Mouse (Mus musculus) frontal cortex, adult (tissue): Measurements from ENCODE around the gene Nkx1-1.
A peak's percentile ranks its signal among the peaks of the same experiment; 100 is the strongest.

Experiments
- ATAC-seq: cut with Nextera tagmentation; 2 replicates; pipeline ENCODE4 v1.9.2; 2017; ENCODE audit warnings: mild to moderate bottlenecking, moderate library complexity, mixed read lengths; ENCODE audit not compliant: low TSS enrichment

Gene Nkx1-1

DNA sequence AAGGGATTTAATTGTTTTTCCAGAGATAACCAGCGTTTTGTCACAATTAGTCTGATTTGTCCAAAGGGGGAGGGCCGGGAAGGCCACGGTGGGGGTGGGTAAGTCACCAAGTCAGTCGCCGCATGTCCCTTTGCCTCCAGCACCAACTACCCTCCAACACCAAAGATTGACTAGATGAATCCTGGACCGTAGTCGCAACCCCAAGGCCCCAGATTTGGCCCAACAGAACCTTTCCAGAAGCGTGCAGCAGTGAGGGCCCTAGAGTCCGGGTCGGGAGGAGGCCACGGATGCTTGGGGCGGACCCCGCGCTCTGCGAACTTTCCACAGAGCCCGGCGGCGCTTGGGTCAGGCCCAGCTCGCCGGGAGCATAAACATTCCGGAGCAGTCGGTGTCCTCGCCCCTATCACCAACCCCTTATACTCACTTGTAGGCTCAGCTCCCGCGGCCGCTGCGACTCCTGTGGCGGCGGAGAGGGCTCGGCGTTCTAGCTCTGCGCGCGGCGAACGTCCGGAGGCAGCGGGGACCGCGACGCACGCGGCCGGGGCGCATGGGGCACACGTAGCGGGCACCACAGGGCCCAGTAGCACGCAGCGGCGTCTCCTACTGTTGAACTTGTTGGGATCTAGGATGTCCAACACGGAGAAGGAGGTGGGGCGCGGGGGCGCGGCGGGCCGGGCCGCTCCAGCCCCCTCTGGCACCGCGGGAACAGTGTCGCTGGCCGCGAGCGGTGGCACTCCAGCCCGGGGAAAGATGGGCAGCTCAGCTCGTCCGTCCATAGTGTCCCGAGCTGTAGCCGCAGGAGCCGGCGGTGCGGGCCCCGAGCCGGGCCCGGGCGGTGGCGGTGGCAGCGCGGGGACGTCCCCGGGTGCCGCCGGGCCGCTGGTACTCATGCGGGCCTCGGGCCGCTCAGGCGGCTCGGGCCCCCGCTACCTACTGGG, at the start of gene Nkx1-1:
Gene Nkx1-1 (minus strand): TSS at position 776 of the 938 bp plus-strand sequence.
- ATAC-seq: no peak

DNA sequence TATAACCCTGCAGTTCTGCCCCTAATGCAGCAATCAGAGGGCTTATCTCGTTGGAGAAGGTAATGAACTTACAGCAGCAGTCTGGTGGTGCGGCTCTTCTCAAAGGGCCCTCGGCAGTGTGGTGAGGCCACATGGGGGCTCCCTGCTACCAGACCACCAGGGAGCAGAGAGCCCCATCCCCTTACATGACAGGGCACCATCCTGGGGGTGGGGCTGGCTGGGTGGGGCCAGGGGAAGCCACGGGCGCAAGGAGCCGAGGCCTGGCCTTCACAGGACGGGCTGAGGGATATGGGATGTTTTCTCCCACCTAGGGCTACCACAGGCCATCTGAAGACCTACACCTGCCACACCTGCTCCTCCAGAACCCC, 47.5 kb upstream of the Nkx1-1 start:
- ATAC-seq: no peak

DNA sequence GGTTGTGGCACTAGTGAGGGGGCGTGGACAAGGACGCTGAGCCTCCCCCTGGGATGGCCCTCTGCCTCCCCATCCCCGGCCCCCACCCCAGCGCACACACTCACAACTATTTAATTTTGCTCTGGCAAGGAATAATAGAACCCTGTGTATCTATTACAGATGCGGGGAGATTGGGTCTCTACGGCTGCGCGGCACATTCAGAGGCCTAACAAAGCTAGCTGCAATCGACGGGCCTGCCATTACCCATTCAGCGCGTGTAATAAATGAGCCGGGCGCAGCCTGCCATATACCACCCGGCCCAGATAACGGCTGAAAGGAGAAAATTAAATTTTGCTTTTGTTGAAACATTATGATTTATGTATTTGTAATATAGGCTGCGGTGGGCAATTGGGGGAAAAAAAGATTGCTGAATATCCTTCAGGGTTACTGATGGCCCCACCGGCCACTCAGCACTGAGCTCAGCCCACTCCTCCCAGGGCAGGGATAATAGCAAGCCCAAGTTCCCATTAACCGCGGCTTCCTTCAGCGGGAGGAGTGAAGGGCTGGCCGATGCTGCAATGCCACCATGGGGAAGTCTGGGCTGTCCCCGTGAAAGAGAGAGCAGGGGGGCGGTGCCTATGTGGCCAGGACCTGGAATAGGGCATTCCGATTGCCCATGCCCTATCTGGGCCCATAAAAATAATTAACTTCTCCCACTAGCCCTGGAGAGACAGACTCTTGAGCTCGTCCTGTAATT, 47.0 kb upstream of the Nkx1-1 start:
- ATAC-seq: no peak

DNA sequence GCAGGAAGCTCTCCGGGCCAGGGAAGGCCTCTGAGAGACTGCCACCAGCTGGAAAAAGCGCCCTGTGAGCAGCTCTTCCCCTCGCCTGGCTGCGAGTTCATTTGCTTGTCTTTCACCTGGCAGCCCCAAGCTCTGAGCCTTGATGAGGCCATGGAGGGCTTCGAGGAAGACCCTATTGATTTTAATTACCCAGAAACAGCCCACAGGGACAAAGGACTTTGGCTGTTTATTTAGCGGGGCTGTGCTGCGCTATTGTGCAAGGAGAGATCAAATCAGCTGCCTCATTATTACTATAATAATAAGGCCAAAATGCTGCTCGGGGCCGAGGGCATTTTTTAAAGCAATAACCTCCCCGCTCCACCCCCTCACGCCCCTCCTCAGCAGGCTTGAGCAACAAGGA, 31.7 kb upstream of the Nkx1-1 start:
- no peak for ATAC-seq

DNA sequence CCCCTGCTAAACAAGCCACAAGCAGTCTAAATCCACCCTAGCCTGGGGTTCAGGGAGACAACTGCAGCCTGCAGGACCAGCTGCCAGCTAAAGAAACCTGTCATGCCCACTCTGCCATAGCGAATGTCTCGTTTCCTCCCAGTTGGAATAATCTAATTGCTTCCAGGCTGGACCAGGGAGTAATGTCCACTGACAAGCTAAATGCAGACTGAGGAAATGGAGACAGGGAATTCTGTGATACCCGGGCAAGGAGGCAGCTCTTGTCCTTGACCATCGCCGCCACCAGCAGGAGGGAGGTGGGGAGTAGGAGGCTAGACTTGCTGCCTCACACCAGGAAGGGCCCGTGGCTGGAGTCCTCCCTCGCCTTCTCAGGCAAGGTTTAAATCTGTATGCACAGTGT, 30.6 kb upstream of the Nkx1-1 start:
- 0 out of 2 replicates have a peak, but pooled peaks have one; percentile 34 for ATAC-seq

DNA sequence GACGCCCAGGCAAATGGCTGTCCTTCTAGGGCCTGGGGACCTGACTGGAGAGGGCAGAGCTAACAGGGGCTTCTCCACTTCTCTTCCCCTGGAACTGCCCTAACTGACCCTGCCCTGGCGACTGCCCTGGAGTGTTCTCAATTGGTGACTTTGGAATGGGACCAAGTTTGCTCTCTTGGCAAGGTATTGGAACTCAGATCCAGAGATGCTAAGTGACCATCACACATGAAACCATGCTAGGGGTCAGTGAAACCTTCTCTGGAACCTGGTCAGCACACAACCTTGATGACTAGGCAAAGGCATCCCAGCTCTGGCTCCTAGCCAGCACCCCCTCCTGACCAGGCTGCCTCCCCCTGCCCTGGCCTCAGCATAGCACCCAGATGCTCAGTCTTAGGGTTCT, 25.3 kb upstream of the Nkx1-1 start:
- ATAC-seq: no peak

DNA sequence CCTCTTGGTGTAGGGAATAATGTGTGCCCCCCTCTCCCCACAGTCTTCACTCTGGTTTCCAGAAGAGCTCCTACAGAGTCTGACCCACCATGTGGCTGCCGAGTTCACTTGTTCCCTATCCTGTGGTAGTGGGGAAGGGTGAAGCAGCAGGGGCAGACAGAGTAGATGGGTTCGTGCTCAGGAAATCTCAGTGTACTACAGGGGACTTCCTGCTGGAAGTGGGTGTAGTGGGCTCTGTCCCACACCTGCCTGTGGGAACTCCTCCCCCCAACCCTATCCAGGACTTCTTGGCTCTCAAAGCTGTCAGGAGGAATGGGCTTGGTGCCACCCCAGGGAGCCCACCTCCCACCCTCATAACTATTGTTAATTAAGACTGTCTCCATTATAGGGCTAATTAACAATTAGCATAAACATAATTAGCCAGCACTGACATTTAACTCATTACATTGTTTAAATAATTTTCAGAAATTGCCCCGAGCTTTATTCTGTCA, 24.4 kb upstream of the Nkx1-1 start:
- ATAC-seq: no peak

DNA sequence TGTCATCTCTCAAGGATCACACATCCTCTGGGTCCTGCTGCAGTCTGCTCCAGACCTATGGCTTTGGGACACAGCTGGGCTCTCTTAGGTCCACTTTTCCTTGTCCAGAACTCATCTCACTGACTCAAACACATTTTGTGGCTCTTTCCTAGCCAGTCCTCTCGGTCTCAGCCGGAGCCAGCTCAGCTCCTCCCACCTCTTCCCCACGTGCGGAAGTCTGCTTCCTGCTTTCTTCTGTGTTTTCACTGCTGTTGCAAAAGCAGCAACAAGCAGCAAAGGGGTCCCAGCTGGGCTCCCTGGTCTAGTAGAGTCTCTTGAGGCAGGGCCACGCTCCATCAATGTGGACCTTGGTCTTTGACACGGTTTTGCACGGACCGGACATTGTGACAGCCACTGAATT, 22.0 kb upstream of the Nkx1-1 start:
- ATAC-seq: no peak

DNA sequence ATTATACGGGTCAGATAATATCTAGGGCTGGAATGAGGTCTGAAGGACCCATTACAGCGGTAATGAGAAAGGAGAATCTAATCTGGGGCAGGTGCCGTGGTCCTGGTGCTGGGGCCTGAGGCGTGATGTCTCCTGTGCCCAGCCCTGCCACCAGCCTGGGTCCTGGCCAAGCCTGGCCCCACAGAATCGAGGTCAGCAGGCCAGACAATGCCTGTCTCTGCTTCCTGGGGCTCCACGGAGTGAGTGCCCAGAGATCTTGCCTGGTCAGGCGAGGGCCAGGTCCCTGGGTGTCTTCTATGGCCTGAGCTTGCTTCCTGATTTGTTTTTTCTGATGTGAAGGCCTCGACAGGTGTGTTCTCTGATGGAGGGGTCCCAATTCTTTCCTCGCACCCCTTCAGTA, 10.0 kb upstream of the Nkx1-1 start:
- no peak for ATAC-seq

DNA sequence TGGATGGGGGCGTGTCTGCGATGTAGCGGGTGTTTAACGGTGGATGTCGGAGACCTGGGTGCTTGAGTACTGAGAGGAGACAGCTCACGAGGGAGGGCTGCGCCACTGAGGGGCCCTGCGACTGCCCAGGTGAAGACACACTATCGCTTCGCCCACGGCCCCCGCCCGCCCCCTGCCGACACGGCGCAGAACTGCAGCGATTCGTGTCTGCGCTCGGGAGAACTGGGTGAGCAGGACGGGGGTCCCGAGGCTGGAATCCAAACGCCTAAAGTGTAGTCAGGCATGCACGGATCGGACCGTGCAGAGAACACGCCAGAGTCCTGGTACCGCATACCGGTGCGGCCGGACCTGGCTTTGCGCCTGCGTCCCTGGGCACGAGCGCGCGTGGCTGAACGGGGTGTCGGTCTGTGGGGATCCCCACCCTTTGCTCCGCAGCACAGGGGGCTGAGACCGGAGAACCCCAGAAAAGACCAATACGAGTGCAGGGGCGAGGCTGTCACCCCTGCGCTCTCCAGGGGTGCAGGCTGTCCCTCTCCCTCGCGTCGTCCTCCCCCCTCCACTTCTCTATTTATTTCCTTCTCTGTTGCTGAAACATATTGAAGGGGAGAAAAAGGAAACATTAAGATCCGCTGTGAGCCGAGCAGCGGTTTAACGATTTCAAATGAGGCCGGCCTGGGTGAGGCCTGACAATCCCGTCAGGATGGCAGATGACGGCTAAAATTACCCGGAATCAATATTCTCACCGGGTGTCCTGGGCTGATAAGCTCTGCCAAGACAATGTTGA, 9.3 kb upstream of the Nkx1-1 start:
- ATAC-seq: peak; percentile 65

DNA sequence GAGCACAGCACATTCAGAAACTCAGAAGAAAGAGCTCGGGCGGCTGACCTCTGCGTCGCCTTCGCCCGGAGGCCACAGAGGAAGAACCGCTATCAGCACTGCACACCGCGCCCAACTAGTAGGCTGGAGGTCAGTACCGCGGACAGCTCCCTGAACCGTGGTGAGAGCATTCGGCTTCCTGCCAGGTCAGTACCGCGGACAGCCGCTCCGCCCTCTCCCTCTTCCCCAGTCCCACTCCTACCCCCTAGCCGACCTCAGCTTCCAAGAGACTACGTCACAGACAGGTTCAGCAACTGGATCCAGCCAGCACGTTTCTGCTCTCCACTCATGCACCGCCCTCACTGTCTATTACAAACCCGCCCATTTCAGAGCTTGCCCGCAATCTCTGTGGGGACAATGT, 4.4 kb upstream of the Nkx1-1 start:
- no peak for ATAC-seq

DNA sequence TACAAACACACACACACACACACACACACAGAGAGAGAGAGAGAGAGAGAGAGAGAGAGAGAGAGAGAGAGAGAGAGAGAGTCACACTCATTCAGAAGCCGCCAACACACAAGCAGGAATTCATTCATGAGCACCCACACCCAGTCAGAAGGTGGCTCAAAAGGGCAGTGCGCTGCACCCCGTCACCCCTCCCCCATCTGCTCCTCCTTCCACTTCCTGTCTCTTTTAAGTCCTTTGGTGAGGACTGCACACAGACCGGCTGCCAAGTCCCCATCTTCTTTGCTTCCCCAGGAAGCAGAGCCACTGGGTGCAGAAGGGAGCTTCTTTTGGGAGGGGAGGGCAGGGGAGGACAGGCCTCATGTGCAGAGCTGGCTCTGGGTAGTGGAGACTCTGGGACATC, 2.2 kb upstream of the Nkx1-1 start:
- ATAC-seq: no peak

DNA sequence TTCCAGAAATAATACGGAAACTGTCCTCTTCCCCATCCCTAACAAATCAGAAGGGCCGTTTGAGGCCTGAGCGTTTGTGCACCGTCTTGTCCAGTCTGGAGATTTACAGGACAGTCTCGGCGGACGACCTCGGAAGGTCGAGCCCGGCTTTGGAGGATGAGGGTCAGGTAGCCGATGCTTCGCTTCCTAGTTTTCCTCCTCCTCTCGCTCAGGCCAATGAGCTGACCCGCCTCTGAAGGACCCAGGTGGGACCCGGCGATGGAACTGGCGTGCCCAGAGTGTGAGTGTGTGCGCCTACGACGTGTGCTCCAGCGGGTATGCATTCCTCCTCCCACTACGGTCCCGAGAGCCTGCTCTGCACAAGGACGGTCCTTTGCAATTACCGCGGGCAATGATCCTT, 1.4 kb upstream of the Nkx1-1 start:
- no peak for ATAC-seq

DNA sequence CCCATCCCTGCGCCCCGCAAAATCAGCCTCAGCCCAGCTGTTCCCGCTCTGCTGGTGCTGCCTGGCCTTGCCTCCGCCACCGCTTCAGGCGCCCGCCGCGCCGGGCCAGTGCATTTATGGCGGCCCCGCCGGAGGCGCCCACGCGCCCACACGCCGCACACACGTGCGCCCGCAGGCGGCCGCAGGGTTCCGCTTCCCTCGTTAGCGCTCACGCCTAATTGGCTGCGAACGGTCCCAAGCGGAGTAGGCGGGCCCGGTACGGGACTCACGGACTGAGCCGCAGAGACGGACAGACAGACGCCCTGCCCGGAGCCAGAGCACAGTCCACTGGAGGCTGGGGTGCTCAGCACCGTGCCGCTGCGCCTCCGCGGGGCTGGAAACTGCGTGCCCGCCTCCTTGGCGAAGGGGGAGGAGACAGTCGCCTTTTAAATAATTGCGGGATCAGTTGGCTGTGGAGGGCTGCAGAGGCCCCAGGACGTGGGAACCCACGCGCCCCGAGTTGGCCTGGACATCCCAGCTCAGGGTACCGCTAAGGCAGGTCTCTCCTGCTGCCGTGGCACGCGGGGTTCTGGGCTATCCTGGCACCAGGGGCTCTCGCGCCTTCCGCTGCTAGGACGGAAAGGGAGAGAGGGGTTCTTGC, 485 bp upstream of the Nkx1-1 start:
- no peak for ATAC-seq

DNA sequence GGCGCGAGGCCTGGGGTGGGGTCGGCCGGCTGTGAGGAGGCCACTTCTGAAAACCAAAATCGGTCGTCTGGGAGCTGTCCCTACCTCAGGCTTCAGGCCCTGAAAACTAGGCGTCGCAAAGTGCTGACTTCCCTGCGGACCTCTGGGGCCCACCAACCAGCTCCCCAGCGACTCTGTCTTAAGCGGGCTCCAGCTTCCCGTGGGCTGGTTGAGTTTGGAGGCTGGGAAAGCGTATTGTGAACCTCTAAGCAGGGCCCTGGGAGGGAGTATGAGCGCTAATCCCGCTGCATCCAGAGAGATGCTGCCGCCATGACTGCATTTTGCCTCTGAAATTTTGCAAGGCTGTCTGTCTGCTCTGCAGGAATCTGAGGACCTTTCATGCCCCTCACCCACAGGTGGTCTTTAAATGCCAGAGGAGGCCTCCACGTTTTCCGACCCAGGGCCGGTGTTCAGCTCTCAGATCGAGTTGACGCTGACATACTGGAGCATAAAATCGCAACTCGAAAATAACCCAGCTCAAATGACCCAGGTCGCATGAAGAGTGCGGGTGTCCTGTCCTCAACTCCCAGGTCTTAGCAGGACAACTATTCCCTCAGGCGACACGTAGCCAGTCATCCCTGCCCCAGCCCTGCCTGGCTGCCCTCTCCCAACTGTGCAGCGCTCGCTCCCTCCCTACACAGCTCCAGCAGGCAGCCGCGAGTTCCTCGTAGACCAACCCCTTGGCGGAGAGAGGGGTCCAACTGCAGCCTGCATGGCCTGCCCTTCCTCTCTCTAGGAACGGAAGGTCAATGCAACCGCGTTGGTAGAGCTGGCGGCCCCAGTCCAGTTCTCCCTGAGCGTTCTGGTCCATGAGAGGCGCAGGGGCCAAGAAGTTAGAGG, 1.5 kb downstream of the Nkx1-1 start:
- ATAC-seq: no peak

DNA sequence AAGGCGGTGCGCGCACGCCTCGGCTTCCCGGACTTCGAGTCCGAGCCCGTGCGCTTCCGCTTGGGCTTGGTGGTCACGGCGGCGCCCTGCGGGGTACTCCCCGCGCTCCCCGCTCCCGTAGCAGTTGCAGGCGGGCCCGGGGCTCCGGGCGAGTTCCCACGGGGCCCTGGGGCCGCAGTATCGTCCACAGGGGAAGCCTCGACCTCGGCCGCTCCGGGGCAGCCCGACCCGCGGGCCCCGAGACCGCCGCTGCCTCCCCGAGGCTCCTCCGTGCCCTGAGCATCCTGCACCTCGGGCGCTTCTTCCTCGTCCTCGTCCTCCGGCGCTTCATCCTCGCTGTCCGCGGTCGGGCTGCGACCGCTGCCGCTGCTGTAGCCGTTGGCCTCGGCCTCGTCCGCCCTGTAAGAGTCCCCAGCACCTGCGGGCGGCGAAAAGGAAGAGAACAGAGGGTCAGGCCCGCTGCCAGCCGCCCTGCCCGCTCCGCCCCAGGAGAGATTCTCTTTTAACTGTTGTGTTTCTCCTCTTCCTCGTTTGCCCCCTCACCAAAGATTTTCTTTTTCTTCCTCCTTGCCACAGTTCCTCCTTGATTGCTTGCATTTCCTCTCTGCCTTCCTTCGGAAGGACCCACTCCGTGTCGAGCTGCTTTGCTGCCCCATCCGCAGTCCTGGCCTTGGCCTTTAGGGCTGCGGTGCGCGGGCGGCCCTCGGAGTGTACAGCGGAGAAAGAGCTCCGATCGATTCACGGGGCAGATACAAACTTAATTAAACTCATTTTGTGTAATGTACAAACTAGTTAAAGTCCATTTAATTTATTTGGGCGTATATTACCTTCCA, 2.4 kb downstream of the Nkx1-1 start:
- ATAC-seq: no peak

DNA sequence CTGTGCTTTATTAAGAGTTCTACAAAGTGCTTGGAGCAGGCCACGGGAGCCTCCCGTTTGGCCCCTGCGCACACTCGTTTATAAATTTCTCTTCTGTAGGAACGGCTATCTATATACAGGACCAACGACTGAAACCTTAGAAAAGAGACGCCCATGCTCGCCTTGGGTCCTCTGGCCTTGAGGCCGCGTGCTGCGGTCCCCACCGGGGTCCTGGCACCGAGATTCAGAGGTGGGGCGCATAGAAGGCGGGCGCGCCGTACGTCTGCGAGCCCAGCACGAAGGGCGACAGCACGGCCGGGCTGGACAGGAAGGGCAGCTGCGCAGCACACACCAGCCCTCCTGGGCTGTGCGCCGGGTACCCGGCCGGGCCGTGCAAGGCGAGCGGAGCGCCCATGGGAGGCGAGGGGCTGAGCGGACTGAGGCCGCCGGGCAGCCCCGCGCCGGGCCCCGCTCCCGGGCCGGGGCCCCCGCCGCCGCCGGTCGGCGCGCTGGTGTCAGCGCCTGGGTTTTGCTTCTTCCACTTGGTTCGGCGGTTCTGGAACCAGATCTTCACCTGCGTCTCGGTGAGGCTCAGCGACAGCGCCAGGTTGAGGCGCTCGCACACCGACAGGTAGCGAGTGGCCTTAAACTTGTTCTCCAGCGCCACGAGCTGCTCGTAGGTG, 3.1 kb downstream of the Nkx1-1 start:
- no peak for ATAC-seq

DNA sequence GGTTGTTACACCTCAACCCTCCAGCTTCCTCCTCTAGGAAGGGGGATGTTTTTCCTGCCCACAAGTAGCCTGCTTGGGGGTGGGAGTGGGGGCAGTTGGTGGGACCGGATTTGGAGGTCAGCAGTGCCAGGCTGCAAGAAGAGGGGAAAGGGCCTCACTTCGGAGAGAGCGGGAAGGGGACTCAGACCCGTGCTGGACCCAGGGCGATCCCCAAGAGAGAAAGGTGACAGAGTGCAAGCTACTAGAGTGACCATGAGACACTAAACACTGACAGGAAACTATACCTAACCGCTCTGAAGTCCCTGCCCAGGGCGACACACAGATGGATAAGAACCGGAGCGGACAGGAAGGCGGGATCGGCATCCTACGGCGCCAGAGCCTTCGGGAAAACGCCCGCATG, 3.7 kb downstream of the Nkx1-1 start:
- ATAC-seq: no peak

DNA sequence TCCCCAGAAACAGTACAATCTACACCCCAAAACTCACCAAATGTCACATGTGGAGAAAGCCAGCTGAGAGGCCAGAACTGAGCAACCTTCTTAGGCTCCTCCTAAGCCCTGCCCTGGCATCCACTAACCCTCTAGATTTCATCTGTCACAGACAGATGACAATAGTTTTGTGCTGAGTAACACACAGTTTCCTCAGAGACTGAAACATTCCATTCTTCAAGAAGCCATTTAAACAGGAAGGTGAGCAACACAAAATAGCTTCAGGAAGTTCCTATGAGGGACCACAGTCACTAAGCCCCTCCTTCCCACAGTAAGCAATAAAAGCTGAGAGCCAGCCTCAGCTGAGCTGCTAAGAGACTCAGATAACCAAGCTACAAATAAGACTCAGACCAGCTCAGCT, 6.3 kb downstream of the Nkx1-1 start:
- no peak for ATAC-seq
